Mouse (Mus musculus): ENCODE measurements around the gene Nfasc.

DNA sequence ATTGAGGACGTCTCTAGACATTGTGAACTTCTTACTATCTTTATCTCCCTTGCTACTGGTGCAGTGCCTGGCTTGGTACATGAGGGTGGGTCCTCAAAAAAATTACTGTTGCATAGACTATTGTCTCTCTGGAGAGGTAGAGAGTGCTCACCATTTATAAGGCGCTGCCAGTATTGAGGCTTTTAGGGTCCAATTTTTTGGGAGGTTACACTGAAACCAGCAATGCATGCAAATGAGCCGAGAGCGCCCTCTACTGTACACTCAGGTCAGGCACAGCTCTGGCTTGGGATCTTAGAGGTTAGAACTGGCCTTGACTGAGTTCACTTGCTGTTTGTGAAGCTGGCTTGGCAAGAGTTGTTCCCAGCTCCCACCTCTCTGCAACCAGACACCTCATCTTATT, 147.0 kb downstream of the Nfasc start:
- peak; percentile 77; the same call in 1 of the 2 replicates for TF ChIP-seq CTCF (IDR thresholded peaks at IDR 0.05; ENCODE audit: control insufficient read depth, insufficient read depth, insufficient replicate concordance, low read depth, low read length)
- TF ChIP-seq POLR2A (IDR thresholded peaks at IDR 0.05; ENCODE audit: control insufficient read depth, low read depth, low read length): no peak
